Mouse (Mus musculus) heart, embryonic 13.5 days (tissue): ENCODE measurements around the gene Rbmx. TPM values are rescaled to one million over a fixed set of nuclear protein-coding genes. Genes with fewer than 3 reads are reported as not detected.

Experiments used
- ATAC-seq: fragments of 200-750 bp; cut with Nextera tagmentation; 2 replicates; pipeline ENCODE4 v1.8.0; 2017; ENCODE audit warnings: moderate TSS enrichment; ENCODE audit not compliant: insufficient number of reproducible peaks, low FRiP score, low TSS enrichment; ENCODE audit errors: extremely low read depth
- H3K27ac ChIP-seq: fragments of 300-500 bp; sonication (generic); replicated peaks from 2 replicates; pipeline ENCODE4 v1.5.1; 2015; ENCODE audit warnings: moderate library complexity, mild to moderate bottlenecking, inconsistent platforms
- H3K27me3 ChIP-seq: fragments of 300-500 bp; sonication (generic); replicated peaks from 2 replicates; pipeline ENCODE4 v1.6.1; 2015; ENCODE audit warnings: mild to moderate bottlenecking, inconsistent platforms
- H3K36me3 ChIP-seq: fragments of 300-500 bp; sonication (generic); 2 replicates; pipeline ENCODE4 v1.6.1; 2015; ENCODE audit warnings: mild to moderate bottlenecking, inconsistent platforms
- H3K4me1 ChIP-seq: fragments of 300-500 bp; sonication (generic); 2 replicates; pipeline ENCODE4 v1.6.1; 2015; ENCODE audit warnings: inconsistent platforms
- H3K4me2 ChIP-seq: fragments of 300-500 bp; sonication (generic); 2 replicates; pipeline ENCODE4 v1.6.1; 2015; ENCODE audit warnings: inconsistent platforms, mild to moderate bottlenecking, moderate library complexity
- H3K4me3 ChIP-seq: fragments of 300-500 bp; sonication (generic); 2 replicates; pipeline ENCODE4 v1.5.1; 2015; ENCODE audit warnings: moderate library complexity, mild to moderate bottlenecking, inconsistent platforms
- H3K9ac ChIP-seq: fragments of 300-500 bp; sonication (generic); 2 replicates; pipeline ENCODE4 v1.6.1; 2015; ENCODE audit warnings: inconsistent platforms, mild to moderate bottlenecking, moderate library complexity
- H3K9me3 ChIP-seq: fragments of 300-500 bp; sonication (generic); 2 replicates; pipeline ENCODE4 v1.6.1; 2016; ENCODE audit warnings: inconsistent platforms
- WGBS: fragments of 180-500 bp; shearing (Covaris S2); methylation state at CpG from one replicate; pipeline ENCODE4 v1.1.7; 2015; ENCODE audit warnings: mixed read lengths; 5-methylcytosine and 5-hydroxymethylcytosine counted together
- polyA plus RNA-seq: library from polyadenylated mRNA; unstranded; fragments of >200 nt; fragmentation: Nextera tagmentation; extraction: Ambion mirVana; gene quantifications from 2 replicates; pipeline ENCODE4 v1.2.1, GENCODE M21; 2015

Rbmx gene
- polyA plus RNA-seq, 1 experiment from 2014 or later: 74.8 TPM

DNA sequence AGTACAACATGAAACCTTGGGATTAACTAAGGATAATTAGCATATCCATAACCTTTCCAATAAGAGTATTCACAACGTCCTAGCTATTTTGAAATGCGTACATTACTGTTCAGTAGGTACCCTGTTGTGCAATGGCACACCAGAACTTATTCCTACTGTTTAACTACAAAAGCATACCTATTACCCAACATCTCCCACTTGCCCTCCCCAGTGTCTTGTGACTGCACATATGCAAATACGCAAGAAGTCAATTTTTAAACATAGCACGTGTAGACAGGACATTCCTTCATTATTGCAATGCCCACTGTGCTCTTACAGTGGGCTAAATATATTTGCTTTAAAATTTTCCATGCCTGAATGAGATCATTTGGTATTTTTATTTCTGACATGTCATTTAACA lies 19.9 kb downstream of the Rbmx start:
- peaks cover 21% of the 10 kb centered on the region for H3K36me3 ChIP-seq
- no peak for ATAC-seq
- no peak overlapping the region for H3K4me2 ChIP-seq
- no peak overlapping the region for H3K9ac ChIP-seq
- H3K4me3 ChIP-seq: no peak overlapping the region
- H3K4me1 ChIP-seq: no peaks in the 10 kb centered on the region
- WGBS: 76% methylated on average over 4 of the region's 4 CpGs
- no peaks in the 10 kb centered on the region for H3K9me3 ChIP-seq
- H3K27ac ChIP-seq: no peak overlapping the region
- no peaks in the 10 kb centered on the region for H3K27me3 ChIP-seq

DNA sequence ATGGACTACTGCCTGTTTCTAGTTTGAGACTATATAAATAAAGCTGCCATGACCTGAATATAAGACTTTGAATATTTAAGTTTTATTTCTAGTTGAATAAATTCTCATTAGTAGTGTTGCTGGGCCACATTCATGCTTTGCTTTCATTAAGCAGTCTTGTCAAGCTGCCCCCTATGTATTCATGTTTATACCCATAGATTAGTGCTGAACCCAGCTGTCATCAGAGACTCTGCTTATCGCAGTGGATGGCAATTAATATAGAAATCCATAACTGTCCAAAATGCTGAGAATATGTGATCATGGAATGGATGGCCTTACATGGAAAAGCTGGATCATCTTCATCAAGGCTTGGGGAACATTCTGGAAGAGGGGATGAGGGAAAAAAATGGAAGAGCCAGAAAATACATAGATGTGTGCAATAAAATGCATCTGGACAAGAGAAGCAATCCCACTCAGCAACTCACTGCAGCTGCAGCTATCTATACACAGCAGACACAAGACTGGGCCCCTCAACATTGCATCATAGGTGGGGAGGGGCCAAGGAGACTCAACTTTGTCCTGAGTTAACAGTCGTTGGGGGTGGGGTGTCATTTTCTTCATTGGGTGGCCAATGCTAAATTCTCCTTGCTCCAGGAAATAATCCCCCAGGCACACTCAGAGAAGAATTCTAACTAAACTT lies 27.8 kb downstream of the Rbmx start:
- no peaks in the 10 kb centered on the region for H3K27me3 ChIP-seq
- no peak for ATAC-seq
- H3K36me3 ChIP-seq: no peaks in the 10 kb centered on the region
- no peaks in the 10 kb centered on the region for H3K9me3 ChIP-seq
- 58% methylated on average over 2 of the region's 2 CpGs for WGBS
- no peak overlapping the region for H3K9ac ChIP-seq
- no peak overlapping the region for H3K27ac ChIP-seq
- H3K4me1 ChIP-seq: no peaks in the 10 kb centered on the region
- no peak overlapping the region for H3K4me2 ChIP-seq
- H3K4me3 ChIP-seq: no peak overlapping the region

DNA sequence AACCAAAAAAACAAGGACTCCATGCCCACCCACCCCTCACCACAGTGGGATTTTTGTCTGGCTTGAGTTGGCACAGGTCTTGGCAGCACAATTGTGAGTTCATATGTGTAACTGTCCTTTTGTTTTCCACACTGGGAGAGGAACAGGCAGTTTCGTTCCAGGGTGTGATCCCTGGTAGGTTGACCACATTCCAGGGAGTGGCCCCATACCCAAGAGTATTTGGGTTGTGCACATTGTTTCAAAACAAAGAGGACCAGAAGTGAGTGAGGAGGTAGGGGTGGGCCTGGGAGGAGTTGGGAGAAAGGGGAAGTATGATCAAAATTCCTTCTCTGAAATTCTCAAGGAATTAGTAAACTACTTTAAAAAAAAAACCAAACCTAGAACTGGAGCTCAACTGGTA lies 33.5 kb downstream of the Rbmx start:
- no peak overlapping the region for H3K4me2 ChIP-seq
- WGBS: 69% methylated on average over 1 of the region's 1 CpGs
- no peak for ATAC-seq
- no peaks in the 10 kb centered on the region for H3K9me3 ChIP-seq
- no peak overlapping the region for H3K4me3 ChIP-seq
- no peak overlapping the region for H3K27ac ChIP-seq
- no peaks in the 10 kb centered on the region for H3K27me3 ChIP-seq
- H3K36me3 ChIP-seq: no peaks in the 10 kb centered on the region
- no peaks in the 10 kb centered on the region for H3K4me1 ChIP-seq
- H3K9ac ChIP-seq: no peak overlapping the region

DNA sequence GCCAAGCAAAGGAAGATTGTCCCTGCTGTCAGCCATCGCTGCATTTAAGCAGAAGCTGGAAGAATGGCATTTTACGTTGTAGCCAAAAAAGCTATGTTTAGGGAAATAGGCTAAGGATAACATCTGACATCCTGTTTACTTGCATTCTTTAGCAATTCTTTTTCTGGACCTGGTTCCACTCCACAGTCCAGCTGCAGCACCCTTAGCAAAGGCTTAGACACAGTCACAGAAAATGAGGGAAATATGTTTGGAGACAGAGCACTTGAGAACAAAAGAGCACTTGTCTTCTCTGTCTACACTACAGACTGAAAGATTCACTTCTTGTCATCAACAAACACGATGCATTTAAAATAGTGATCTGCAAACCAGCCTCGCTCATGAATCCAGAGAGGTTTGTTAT lies 53.6 kb downstream of the Rbmx start:
- Histone ChIP-seq H3K27me3 (no peaks in the 10 kb centered on the region), H3K9me3 (no peaks in the 10 kb centered on the region), H3K9ac (no peak overlapping the region), H3K36me3 (no peaks in the 10 kb centered on the region), H3K4me3 (no peak overlapping the region), H3K4me2 (peak overlapping the region; percentile 36), H3K4me1 (peaks cover 14% of the 10 kb centered on the region), H3K27ac (0 out of 2 replicates have a peak overlapping the region, but pooled peaks have one; percentile 12)
- ATAC-seq: no peak
- WGBS: 41% methylated on average over 4 of the region's 4 CpGs

DNA sequence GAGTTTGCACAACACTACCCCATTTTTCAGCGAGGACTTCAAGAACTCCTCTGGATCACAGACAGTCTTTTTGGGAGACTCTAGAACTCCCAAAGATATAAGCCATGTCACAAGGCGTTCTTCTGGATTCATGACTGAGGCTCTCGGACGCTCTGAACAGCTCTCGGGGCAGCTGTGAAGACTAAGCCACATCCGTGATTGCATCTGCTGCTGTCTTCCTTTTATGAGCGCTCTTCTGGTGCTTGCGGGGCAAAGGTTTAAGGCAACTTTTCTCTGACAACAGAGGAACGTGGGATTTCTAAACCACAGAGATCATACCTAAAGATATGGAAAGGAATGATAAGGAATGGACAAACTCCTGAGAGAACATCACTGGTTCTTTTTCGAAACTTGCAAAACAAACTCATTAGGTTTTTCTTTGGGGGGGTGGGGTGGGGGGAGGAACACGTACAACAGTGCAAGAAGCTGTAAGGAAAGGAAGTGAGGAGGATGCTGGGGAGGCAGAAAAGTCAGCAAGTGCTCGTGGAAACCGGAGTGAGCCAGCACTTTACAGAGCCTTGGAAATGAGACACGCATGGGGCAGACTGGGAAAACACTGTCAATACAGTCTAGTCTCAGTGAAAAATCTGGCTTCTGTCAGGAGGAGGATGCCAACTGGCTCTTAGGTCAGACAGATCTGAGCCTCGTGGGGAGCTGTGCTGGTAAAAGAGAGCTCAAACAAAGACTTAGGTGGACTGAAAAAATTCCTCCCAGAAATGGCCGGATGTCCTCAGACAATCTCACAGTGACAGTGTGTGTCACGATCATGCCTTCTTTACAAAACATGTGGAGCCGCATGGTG lies 54.2 kb downstream of the Rbmx start, which contains the start of gene Arhgef6:
Arhgef6 (minus strand) TSS at position 359 of the 841 bp plus-strand sequence.
- no peak within 1 kb of the TSS for H3K4me3 ChIP-seq
- no peaks in the 10 kb centered on the region for H3K27me3 ChIP-seq
- ATAC-seq: no peak
- H3K27ac ChIP-seq: 0 out of 2 replicates have a peak within 1 kb of the TSS, but pooled peaks have one; percentile 12
- H3K9me3 ChIP-seq: no peaks in the 10 kb centered on the region
- peak within 1 kb of the TSS; percentile 36 for H3K4me2 ChIP-seq
- no peaks in the 10 kb centered on the region for H3K36me3 ChIP-seq
- peaks cover 14% of the 10 kb centered on the region for H3K4me1 ChIP-seq
- 0 out of 2 replicates have a peak within 1 kb of the TSS, but pooled peaks have one; percentile 33 for H3K9ac ChIP-seq
- WGBS: 42% methylated on average over 18 of the region's 18 CpGs

DNA sequence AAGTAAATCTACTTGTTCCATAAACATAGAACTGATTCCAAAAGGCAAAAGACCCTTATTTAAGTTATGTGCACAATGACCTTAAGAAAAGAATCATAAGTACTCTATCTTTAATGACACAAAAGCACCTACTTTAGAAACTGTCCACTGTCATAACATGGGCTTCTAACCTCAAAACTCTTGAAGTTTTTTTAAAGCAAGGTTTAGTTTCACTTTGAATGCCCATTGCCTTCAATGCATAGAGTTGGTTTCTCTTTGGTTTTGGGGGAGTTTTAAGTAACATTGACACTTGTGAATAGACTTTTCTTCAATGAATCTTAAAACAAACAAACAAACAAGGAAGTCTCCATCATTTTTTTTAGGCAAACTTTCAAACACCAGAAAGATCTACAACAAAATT lies 55.3 kb downstream of the Rbmx start:
- Histone ChIP-seq H3K9me3 (no peaks in the 10 kb centered on the region), H3K27ac (no peak overlapping the region), H3K4me3 (no peak overlapping the region), H3K36me3 (no peaks in the 10 kb centered on the region), H3K4me1 (peaks cover 14% of the 10 kb centered on the region), H3K9ac (no peak overlapping the region), H3K4me2 (no peak overlapping the region), H3K27me3 (no peaks in the 10 kb centered on the region)
- no peak for ATAC-seq

DNA sequence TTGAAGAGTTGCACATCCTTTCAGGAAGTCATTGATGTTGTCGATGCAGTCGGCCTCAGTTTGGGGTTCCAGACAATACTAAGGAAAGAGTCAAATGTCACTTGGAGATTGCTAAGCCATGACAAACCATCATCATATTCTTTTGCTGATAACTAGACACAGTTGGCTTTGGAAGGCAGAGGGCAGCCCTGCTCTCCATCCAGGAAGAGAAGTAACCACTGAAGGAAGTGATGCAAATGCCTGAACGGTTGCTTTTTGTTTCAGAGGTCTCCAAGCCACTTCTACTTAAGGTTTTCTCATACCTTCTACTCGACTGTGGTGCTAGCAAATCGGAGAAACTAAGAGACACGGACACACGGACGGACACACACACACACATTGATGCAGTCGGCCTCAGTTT lies 55.9 kb downstream of the Rbmx start:
- WGBS: 86% methylated on average over 9 of the region's 9 CpGs
- H3K36me3 ChIP-seq: no peaks in the 10 kb centered on the region
- H3K27ac ChIP-seq: no peak overlapping the region
- H3K9ac ChIP-seq: no peak overlapping the region
- peaks cover 11% of the 10 kb centered on the region for H3K4me1 ChIP-seq
- H3K4me2 ChIP-seq: no peak overlapping the region
- no peak for ATAC-seq
- H3K4me3 ChIP-seq: no peak overlapping the region
- no peaks in the 10 kb centered on the region for H3K9me3 ChIP-seq
- no peaks in the 10 kb centered on the region for H3K27me3 ChIP-seq

DNA sequence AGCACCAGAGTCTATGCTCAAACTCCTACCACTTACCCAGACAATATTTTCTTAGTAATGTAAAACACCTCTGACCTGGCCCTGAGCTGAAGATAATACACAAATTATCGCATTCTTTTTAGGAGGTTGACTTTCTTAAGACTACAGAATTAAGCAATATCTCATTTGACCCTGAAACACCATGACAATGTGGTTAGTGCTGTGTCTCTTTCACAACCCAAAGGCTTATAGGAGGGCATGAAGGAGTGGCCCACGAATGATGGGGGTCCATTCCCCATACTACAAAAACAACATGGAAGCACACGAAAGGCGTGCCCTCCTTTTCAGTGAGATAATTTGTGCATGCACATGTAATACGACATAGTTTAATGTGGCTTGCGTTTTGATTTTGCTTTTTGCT lies 57.5 kb downstream of the Rbmx start:
- Histone ChIP-seq H3K9me3 (no peaks in the 10 kb centered on the region), H3K9ac (no peak overlapping the region), H3K4me3 (no peak overlapping the region), H3K27ac (no peak overlapping the region), H3K4me2 (no peak overlapping the region), H3K4me1 (peaks cover 9% of the 10 kb centered on the region), H3K36me3 (no peaks in the 10 kb centered on the region), H3K27me3 (no peaks in the 10 kb centered on the region)
- WGBS: 79% methylated on average over 6 of the region's 6 CpGs
- ATAC-seq: no peak

Other genes starting within 250 kb of the Rbmx start
- not detected in 2 replicates for gene Cd40lg, start 180.9 kb downstream of the Rbmx start, polyA plus RNA-seq
- 26.6 and 26.8 TPM in 2 replicates for gene Arhgef6, start 54.3 kb downstream of the Rbmx start, polyA plus RNA-seq
- not detected in 2 replicates for gene Gm364, start 16.1 kb upstream of the Rbmx start, polyA plus RNA-seq
- not detected in 2 replicates for gene Gpr101, start 110.7 kb upstream of the Rbmx start, polyA plus RNA-seq